Mouse (Mus musculus): ENCODE measurements around the gene Tsc22d1. TPM values are rescaled to one million over a fixed set of nuclear protein-coding genes. Genes with fewer than 3 reads are reported as not detected.

The Tsc22d1 gene
- 475 and 490 TPM in 2 replicates for polyA plus RNA-seq (2015; fragmentation: Nextera tagmentation; extraction: Ambion mirVana)

GRCm38 (mm10) chr14:76414862-76415780, at the start of gene Tsc22d1:
Gene Tsc22d1 (plus strand): TSS chr14:76414961.
- H3K36me3 ChIP-seq (ENCODE audit: poor library complexity, severe bottlenecking), result peaks cover 27% of the 10 kb centered on the region
- peak within 1 kb of the TSS; percentile 93 for H3K4me2 ChIP-seq
- H3K9me3 ChIP-seq (replicated peaks), result no peaks in the 10 kb centered on the region
- WGBS, result under 1% methylated on average over 62 of the region's 128 CpGs
- peak within 1 kb of the TSS; percentile 100 for H3K27ac ChIP-seq
- H3K4me3 ChIP-seq, result peak within 1 kb of the TSS; percentile 98
- H3K27me3 ChIP-seq, result no peaks in the 10 kb centered on the region
- peak within 1 kb of the TSS; percentile 100 for H3K9ac ChIP-seq
- H3K4me1 ChIP-seq, result peaks cover 45% of the 10 kb centered on the region
- ATAC-seq, result peak; percentile 7; the same call in 1 of the 2 replicates

- Histone ChIP-seq H3K4me2 (no peak overlapping the region), H3K27ac (no peak overlapping the region), H3K27me3 (no peaks in the 10 kb centered on the region), H3K36me3 (ENCODE audit: poor library complexity, severe bottlenecking) (no peaks in the 10 kb centered on the region), H3K4me3 (no peak overlapping the region), H3K9ac (no peak overlapping the region), H3K9me3 (replicated peaks) (no peaks in the 10 kb centered on the region), H3K4me1 (no peaks in the 10 kb centered on the region)
- WGBS, result 96% methylated on average over 6 of the region's 6 CpGs
- ATAC-seq, result no peak
Measured at GRCm38 (mm10) chr14:76373638-76374037, 41.1 kb upstream of the Tsc22d1 start.

GRCm38 (mm10) chr14:76374601-76375000, 40.2 kb upstream of the Tsc22d1 start:
- H3K9me3 ChIP-seq (replicated peaks), result no peaks in the 10 kb centered on the region
- H3K9ac ChIP-seq, result no peak overlapping the region
- H3K4me1 ChIP-seq, result no peaks in the 10 kb centered on the region
- no peak overlapping the region for H3K27ac ChIP-seq
- ATAC-seq, result no peak
- no peaks in the 10 kb centered on the region for H3K36me3 ChIP-seq (ENCODE audit: poor library complexity, severe bottlenecking)
- no peak overlapping the region for H3K4me2 ChIP-seq
- H3K4me3 ChIP-seq, result no peak overlapping the region
- no peaks in the 10 kb centered on the region for H3K27me3 ChIP-seq
- 77% methylated on average over 6 of the region's 6 CpGs for WGBS

GRCm38 (mm10) chr14:76376561-76376960, 38.2 kb upstream of the Tsc22d1 start:
- H3K36me3 ChIP-seq (ENCODE audit: poor library complexity, severe bottlenecking), result no peaks in the 10 kb centered on the region
- WGBS, result 91% methylated on average over 5 of the region's 5 CpGs
- no peak overlapping the region for H3K4me3 ChIP-seq
- H3K4me2 ChIP-seq, result no peak overlapping the region
- H3K4me1 ChIP-seq, result no peaks in the 10 kb centered on the region
- no peak overlapping the region for H3K27ac ChIP-seq
- H3K9ac ChIP-seq, result no peak overlapping the region
- H3K27me3 ChIP-seq, result no peaks in the 10 kb centered on the region
- no peaks in the 10 kb centered on the region for H3K9me3 ChIP-seq (replicated peaks)
- ATAC-seq, result no peak

- H3K4me1 ChIP-seq, result no peaks in the 10 kb centered on the region
- H3K9me3 ChIP-seq (replicated peaks), result no peaks in the 10 kb centered on the region
- no peaks in the 10 kb centered on the region for H3K27me3 ChIP-seq
- WGBS, result 94% methylated on average over 3 of the region's 3 CpGs
- no peak overlapping the region for H3K4me3 ChIP-seq
- H3K9ac ChIP-seq, result no peak overlapping the region
- no peaks in the 10 kb centered on the region for H3K36me3 ChIP-seq (ENCODE audit: poor library complexity, severe bottlenecking)
- H3K4me2 ChIP-seq, result no peak overlapping the region
- no peak overlapping the region for H3K27ac ChIP-seq
- ATAC-seq, result no peak
Measured at GRCm38 (mm10) chr14:76379411-76379810, 35.4 kb upstream of the Tsc22d1 start.

GRCm38 (mm10) chr14:76388025-76388424, 26.7 kb upstream of the Tsc22d1 start:
- H3K9me3 ChIP-seq (replicated peaks), result no peaks in the 10 kb centered on the region
- 78% methylated on average over 7 of the region's 7 CpGs for WGBS
- no peak overlapping the region for H3K9ac ChIP-seq
- H3K36me3 ChIP-seq (ENCODE audit: poor library complexity, severe bottlenecking), result no peaks in the 10 kb centered on the region
- no peak overlapping the region for H3K27ac ChIP-seq
- no peak overlapping the region for H3K4me3 ChIP-seq
- ATAC-seq, result no peak
- no peaks in the 10 kb centered on the region for H3K27me3 ChIP-seq
- no peaks in the 10 kb centered on the region for H3K4me1 ChIP-seq
- no peak overlapping the region for H3K4me2 ChIP-seq

- no peaks in the 10 kb centered on the region for H3K36me3 ChIP-seq (ENCODE audit: poor library complexity, severe bottlenecking)
- H3K27me3 ChIP-seq, result no peaks in the 10 kb centered on the region
- no peaks in the 10 kb centered on the region for H3K4me1 ChIP-seq
- H3K9me3 ChIP-seq (replicated peaks), result no peaks in the 10 kb centered on the region
- H3K27ac ChIP-seq, result no peak overlapping the region
- ATAC-seq, result no peak
- no peak overlapping the region for H3K9ac ChIP-seq
- no peak overlapping the region for H3K4me3 ChIP-seq
- H3K4me2 ChIP-seq, result no peak overlapping the region
Measured at GRCm38 (mm10) chr14:76398251-76398650, 16.5 kb upstream of the Tsc22d1 start.

- Histone ChIP-seq H3K36me3 (ENCODE audit: poor library complexity, severe bottlenecking) (no peaks in the 10 kb centered on the region), H3K4me2 (no peak overlapping the region), H3K9ac (no peak overlapping the region), H3K27me3 (no peaks in the 10 kb centered on the region), H3K4me3 (no peak overlapping the region), H3K4me1 (no peaks in the 10 kb centered on the region), H3K9me3 (replicated peaks) (no peaks in the 10 kb centered on the region), H3K27ac (no peak overlapping the region)
- WGBS, result over 99% methylated on average over 4 of the region's 4 CpGs
- no peak for ATAC-seq
Measured at GRCm38 (mm10) chr14:76402574-76402973, 12.2 kb upstream of the Tsc22d1 start.

- H3K9me3 ChIP-seq (replicated peaks), result no peaks in the 10 kb centered on the region
- 66% methylated on average over 8 of the region's 8 CpGs for WGBS
- H3K27ac ChIP-seq, result no peak overlapping the region
- H3K4me1 ChIP-seq, result 0 out of 2 replicates have a peak, but pooled peaks cover 8% of the 10 kb centered on the region
- no peak for ATAC-seq
- H3K9ac ChIP-seq, result no peak overlapping the region
- no peak overlapping the region for H3K4me2 ChIP-seq
- no peaks in the 10 kb centered on the region for H3K27me3 ChIP-seq
- no peaks in the 10 kb centered on the region for H3K36me3 ChIP-seq (ENCODE audit: poor library complexity, severe bottlenecking)
- no peak overlapping the region for H3K4me3 ChIP-seq
Measured at GRCm38 (mm10) chr14:76409111-76409510, 5.7 kb upstream of the Tsc22d1 start.

GRCm38 (mm10) chr14:76413773-76414121, 1.0 kb upstream of the Tsc22d1 start:
- 0% methylated on average over 10 of the region's 10 CpGs for WGBS
- Histone ChIP-seq H3K9me3 (replicated peaks) (no peaks in the 10 kb centered on the region), H3K27ac (peak overlapping the region; percentile 100), H3K4me3 (peak overlapping the region; percentile 98), H3K4me1 (peaks cover 35% of the 10 kb centered on the region), H3K4me2 (peak overlapping the region; percentile 93), H3K9ac (peak overlapping the region; percentile 100), H3K27me3 (no peaks in the 10 kb centered on the region), H3K36me3 (ENCODE audit: poor library complexity, severe bottlenecking) (peaks cover 23% of the 10 kb centered on the region)
- no peak; the same call in 1 of the 2 replicates for ATAC-seq

GRCm38 (mm10) chr14:76414122-76414861, 469 bp upstream of the Tsc22d1 start:
- Histone ChIP-seq H3K9me3 (replicated peaks) (no peaks in the 10 kb centered on the region), H3K27ac (peak overlapping the region; percentile 100)
- WGBS, result under 1% methylated on average over 65 of the region's 81 CpGs

GRCm38 (mm10) chr14:76415781-76416301, 1.1 kb downstream of the Tsc22d1 start:
- Histone ChIP-seq H3K27me3 (no peaks in the 10 kb centered on the region), H3K9me3 (replicated peaks) (no peaks in the 10 kb centered on the region), H3K4me1 (peaks cover 51% of the 10 kb centered on the region), H3K4me3 (peak overlapping the region; percentile 98), H3K36me3 (ENCODE audit: poor library complexity, severe bottlenecking) (peaks cover 27% of the 10 kb centered on the region), H3K27ac (peak overlapping the region; percentile 100), H3K9ac (peak overlapping the region; percentile 100), H3K4me2 (peak overlapping the region; percentile 93)
- peak; percentile 0 for ATAC-seq
- WGBS, result under 1% methylated on average over 32 of the region's 38 CpGs

More at GRCm38 (mm10) chr14:76414122-76414861, 469 bp upstream of the Tsc22d1 start:
- ATAC-seq, result peak; percentile 96
- Histone ChIP-seq H3K36me3 (ENCODE audit: poor library complexity, severe bottlenecking) (peaks cover 27% of the 10 kb centered on the region), H3K4me1 (peaks cover 41% of the 10 kb centered on the region), H3K4me3 (peak overlapping the region; percentile 98), H3K27me3 (no peaks in the 10 kb centered on the region), H3K4me2 (peak overlapping the region; percentile 93), H3K9ac (peak overlapping the region; percentile 100)
